Mouse (Mus musculus) adipocyte (in vitro differentiated cells): ENCODE data around the gene Dusp2.
"Not testable (repeated sequence)": the region's sequence is repeated elsewhere in the genome, so short reads cannot be mapped to it uniquely, and the experiment has no call there.

Experiments used
- DNase-seq: peaks from one replicate; pipeline ENCODE4 v3.0.0-alpha.2; 2016; ENCODE audit warnings: low spot score

The Dusp2 gene

GRCm38 (mm10) chr2:127335767-127336496 lies at the start of gene Dusp2:
Gene Dusp2 (plus strand): TSS chr2:127336159.
- no peak for DNase-seq

- DNase-seq: no peak
Measured at GRCm38 (mm10) chr2:127292250-127292649, 43.7 kb upstream of the Dusp2 start.

GRCm38 (mm10) chr2:127297001-127297805 lies 38.8 kb upstream of the Dusp2 start:
- DNase-seq: no peak

- no peak for DNase-seq
Measured at GRCm38 (mm10) chr2:127298056-127298455, 37.9 kb upstream of the Dusp2 start.

- no peak for DNase-seq
Measured at GRCm38 (mm10) chr2:127300701-127301100, 35.3 kb upstream of the Dusp2 start.

- no peak for DNase-seq
Measured at GRCm38 (mm10) chr2:127301883-127302282, 34.1 kb upstream of the Dusp2 start.

GRCm38 (mm10) chr2:127304192-127304591 lies 31.8 kb upstream of the Dusp2 start:
- DNase-seq: not testable (repeated sequence)

- DNase-seq: no peak
Measured at GRCm38 (mm10) chr2:127304609-127305210, 31.2 kb upstream of the Dusp2 start.

GRCm38 (mm10) chr2:127306123-127306522 lies 29.8 kb upstream of the Dusp2 start:
- DNase-seq: no peak

- DNase-seq: no peak
Measured at GRCm38 (mm10) chr2:127307179-127307578, 28.8 kb upstream of the Dusp2 start.

- DNase-seq: no peak
Measured at GRCm38 (mm10) chr2:127308660-127309059, 27.3 kb upstream of the Dusp2 start.

GRCm38 (mm10) chr2:127310246-127310645 lies 25.7 kb upstream of the Dusp2 start:
- no peak for DNase-seq

- DNase-seq: no peak
Measured at GRCm38 (mm10) chr2:127310685-127311084, 25.3 kb upstream of the Dusp2 start.

GRCm38 (mm10) chr2:127311193-127311592 lies 24.8 kb upstream of the Dusp2 start:
- DNase-seq: no peak

- no peak for DNase-seq
Measured at GRCm38 (mm10) chr2:127312801-127313200, 23.2 kb upstream of the Dusp2 start.

GRCm38 (mm10) chr2:127313878-127314277 lies 22.1 kb upstream of the Dusp2 start:
- no peak for DNase-seq

GRCm38 (mm10) chr2:127314467-127315154 lies 21.3 kb upstream of the Dusp2 start:
- no peak for DNase-seq

- no peak for DNase-seq
Measured at GRCm38 (mm10) chr2:127315155-127315470, 20.8 kb upstream of the Dusp2 start.

- no peak for DNase-seq
Measured at GRCm38 (mm10) chr2:127316431-127316830, 19.5 kb upstream of the Dusp2 start.

- DNase-seq: no peak
Measured at GRCm38 (mm10) chr2:127318136-127318535, 17.8 kb upstream of the Dusp2 start.

- no peak for DNase-seq
Measured at GRCm38 (mm10) chr2:127319071-127319470, 16.9 kb upstream of the Dusp2 start.

GRCm38 (mm10) chr2:127322671-127323285 lies 13.2 kb upstream of the Dusp2 start:
- DNase-seq: no peak
